Mouse (Mus musculus) liver, postnatal 0 days (tissue): ENCODE data around the gene Ash1l.

ENCODE experiments used
- CTCF ChIP-seq: sonication (generic); IDR thresholded peaks from 2 replicates; pipeline ENCODE4 v1.5.1; 2016; ENCODE audit warnings: antibody characterized with exemption, low read depth
- EP300 ChIP-seq: IDR thresholded peaks from 2 replicates; pipeline ENCODE4 v1.6.1; 2016; ENCODE audit warnings: antibody characterized with exemption, low read depth, mild to moderate bottlenecking

DNA sequence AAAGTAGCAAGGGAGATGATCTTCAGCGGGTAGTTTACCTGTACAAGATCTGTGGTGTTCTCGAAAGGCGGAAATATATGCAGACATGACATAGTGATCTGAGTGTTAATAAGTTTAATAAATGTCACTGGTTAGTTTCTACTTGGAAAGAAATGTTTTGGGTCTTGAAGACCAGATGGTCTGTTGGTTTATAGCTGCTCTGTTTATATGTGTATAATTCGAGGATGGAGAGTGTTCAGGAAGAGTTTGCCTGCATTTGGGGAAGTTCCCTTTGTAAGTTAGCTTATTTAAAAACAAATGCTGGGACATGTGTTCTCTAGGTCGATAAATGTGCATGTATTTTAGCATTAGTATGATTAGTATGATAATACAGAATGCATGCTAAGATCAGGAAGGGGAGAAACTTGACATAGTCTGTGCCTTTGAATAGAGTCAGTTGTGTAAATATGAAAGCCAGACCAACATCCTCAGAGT, 942 bp downstream of the Ash1l start:
- no peak for TF ChIP-seq CTCF
- TF ChIP-seq EP300 = no peak
